ENCODE assay signal across 9 mouse cellular contexts in the genomic region with DNA sequence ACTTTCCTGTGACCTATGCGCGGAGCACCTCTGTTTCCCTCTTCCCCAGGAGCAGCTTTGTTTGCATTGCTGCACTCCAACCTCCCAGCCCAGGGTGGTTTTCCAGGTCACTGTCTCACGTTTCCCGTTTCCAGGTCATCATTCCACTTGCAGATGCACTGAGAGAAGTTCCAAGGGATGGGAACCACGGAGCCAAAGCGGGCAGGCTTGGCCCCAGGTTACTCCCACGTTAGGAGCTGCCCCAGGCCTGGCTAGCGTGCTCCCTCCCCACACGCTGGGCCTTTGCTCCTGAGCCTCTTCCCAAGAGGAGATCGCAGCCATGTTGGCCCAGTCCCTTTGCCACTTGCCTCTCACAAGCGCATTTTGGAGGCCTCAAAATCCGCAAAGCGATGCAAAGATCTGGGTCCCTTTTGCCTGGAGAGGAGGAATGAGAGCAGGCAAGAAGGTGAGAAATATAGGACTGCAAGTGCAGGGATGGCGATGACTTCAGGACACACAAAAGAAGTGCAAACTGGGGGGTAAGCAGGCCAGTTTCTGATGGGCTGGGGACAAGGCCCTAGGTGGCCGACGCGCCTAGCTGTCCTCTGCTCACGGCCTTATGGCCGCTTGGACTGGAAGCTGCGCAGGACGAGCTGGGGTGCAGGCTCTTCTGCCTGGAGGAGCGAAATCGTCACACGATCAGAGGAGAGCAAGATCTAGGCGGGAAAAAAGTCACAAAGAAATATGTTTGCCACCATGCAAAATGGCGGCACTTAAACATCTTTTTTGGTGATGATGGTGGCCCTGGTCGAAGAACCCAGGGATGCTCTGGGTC. TPM values are rescaled to one million over a fixed set of nuclear protein-coding genes. Genes with fewer than 3 reads are reported as not detected.
DNase-seq lines count a peak whose midpoint lies in the region; ATAC-seq lines count a peak whose summit lies in the region.
"Had no signal": no experiment of that assay in that cellular context is flagged by ENCODE, and none has a peak within 500 bp of the region (broad histone marks: within the 10 kb centered on the region; RNA-seq: fewer than 3 reads in every experiment).

No protein-coding gene starts in this region.

- peak; percentile 4 for DNase-seq in adrenal gland, postnatal 10 days
- no peak for DNase-seq in adrenal gland, postnatal 36 days
- peak; percentile 58 for DNase-seq in Muller cell, postnatal 12 days (ENCODE audit: inconsistent ontology term)
- DNase-seq in hindbrain, embryonic 11.5 days (ENCODE audit: low spot score), result peak; percentile 71
- DNase-seq in spleen, postnatal 10 days (ENCODE audit: low spot score in 2 of 2), result no peak
- no peak for DNase-seq in thymus, postnatal 36 days
- no peak for DNase-seq in gastrocnemius, postnatal 4 days (ENCODE audit: low spot score in 2 of 2)

- H3K9ac ChIP-seq in hindbrain, embryonic 11.5 days (ENCODE audit: low read depth, low read length), result peak overlapping the region; percentile 75
- H3K9ac ChIP-seq in liver, embryonic 16.5 days (ENCODE audit: low read depth, low read length), result no peak overlapping the region

- no peaks in the 10 kb centered on the region for H3K27me3 ChIP-seq in hindbrain, embryonic 11.5 days (ENCODE audit: control insufficient read depth, insufficient read depth, low read length)
- peaks cover 51% of the 10 kb centered on the region for H3K27me3 ChIP-seq in liver, embryonic 16.5 days (ENCODE audit: control insufficient read depth, insufficient read depth, low read depth, low read length)

- H3K9me3 ChIP-seq in hindbrain, embryonic 11.5 days (ENCODE audit: control insufficient read depth, low read length), result no peaks in the 10 kb centered on the region
- no peaks in the 10 kb centered on the region for H3K9me3 ChIP-seq in liver, embryonic 16.5 days (replicated peaks; ENCODE audit: control insufficient read depth, low read length)

- peak overlapping the region; percentile 93 for H3K4me3 ChIP-seq in hindbrain, embryonic 11.5 days (ENCODE audit: low read depth, low read length)
- no peak overlapping the region for H3K4me3 ChIP-seq in liver, embryonic 16.5 days (ENCODE audit: low read depth, low read length)

- WGBS in hindbrain, embryonic 11.5 days, result 3% methylated on average over 27 of the region's 27 CpGs
- 72% methylated on average over 27 of the region's 27 CpGs for WGBS in liver, embryonic 16.5 days (ENCODE audit: insufficient replicate concordance)

- H3K4me2 ChIP-seq in hindbrain, embryonic 11.5 days (replicated peaks; ENCODE audit: low read depth, low read length), result peak overlapping the region; percentile 82
- H3K4me2 ChIP-seq in liver, embryonic 16.5 days (ENCODE audit: low read depth, low read length), result no peak overlapping the region; the same call in 1 of the 2 replicates

- ATAC-seq in hindbrain, embryonic 11.5 days (ENCODE audit: low FRiP score), result peak; percentile 62
- ATAC-seq in liver, embryonic 16.5 days (ENCODE audit: low read depth), result no peak

- peaks cover 13% of the 10 kb centered on the region for H3K4me1 ChIP-seq in hindbrain, embryonic 11.5 days (replicated peaks; ENCODE audit: control insufficient read depth, insufficient read depth, low read length)
- peaks cover 3% of the 10 kb centered on the region for H3K4me1 ChIP-seq in liver, embryonic 16.5 days (ENCODE audit: control insufficient read depth, low read depth, low read length)

- no peaks in the 10 kb centered on the region for H3K36me3 ChIP-seq in hindbrain, embryonic 11.5 days (ENCODE audit: control insufficient read depth, insufficient read depth, low read length)
- no peaks in the 10 kb centered on the region for H3K36me3 ChIP-seq in liver, embryonic 16.5 days (ENCODE audit: control insufficient read depth, insufficient read depth)

- peak overlapping the region; percentile 95 for H3K27ac ChIP-seq in hindbrain, embryonic 11.5 days (ENCODE audit: low read depth, low read length)
- peak overlapping the region; percentile 52 for H3K27ac ChIP-seq in liver, embryonic 16.5 days (ENCODE audit: low read length)

RNA-seq across cellular contexts. Expression of a gene that starts 3.0 kb away (rescaled TPM):
- 1 to 10 TPM; 2.3 to 6.1 TPM for total RNA-seq in adrenal gland, postnatal 10 days (2021)
- total RNA-seq in adrenal gland, postnatal 36 days (2021), result 1 to 10 TPM; 1.4 to 1.9 TPM
- 8.5 and 10.7 TPM in 2 replicates for polyA plus RNA-seq in hindbrain, embryonic 11.5 days (2014; fragmentation: Nextera tagmentation; extraction: Ambion mirVana)
- polyA plus RNA-seq in liver, embryonic 16.5 days (2015; fragmentation: Nextera tagmentation; extraction: Ambion mirVana), result 1.3 and 1.4 TPM in 2 replicates
- 1 to 10 TPM; 5.3 to 6.5 TPM for total RNA-seq in gastrocnemius, postnatal 4 days (2021)

RNA-seq across cellular contexts. Expression of a gene that starts 8.3 kb away (rescaled TPM):
- 1 to 10 TPM; 3.5 to 4.9 TPM for total RNA-seq in adrenal gland, postnatal 10 days (2021)
- total RNA-seq in adrenal gland, postnatal 36 days (2021), result 1 to 10 TPM; 2.8 to 4.4 TPM
- 19.6 and 20.1 TPM in 2 replicates for polyA plus RNA-seq in hindbrain, embryonic 11.5 days (2014; fragmentation: Nextera tagmentation; extraction: Ambion mirVana)
- polyA plus RNA-seq in liver, embryonic 16.5 days (2015; fragmentation: Nextera tagmentation; extraction: Ambion mirVana), result 0.28 and 0.38 TPM in 2 replicates
- 1 to 10 TPM; 4.6 to 4.9 TPM for total RNA-seq in gastrocnemius, postnatal 4 days (2021)

RNA-seq across cellular contexts. Expression of a gene that starts 14.5 kb away (rescaled TPM):
- total RNA-seq in adrenal gland, postnatal 10 days (2021), result 10 to 100 TPM; 35.1 to 44.5 TPM
- total RNA-seq in adrenal gland, postnatal 36 days (2021), result 10 to 100 TPM; 46.8 to 47.7 TPM
- polyA plus RNA-seq in hindbrain, embryonic 11.5 days (2014; fragmentation: Nextera tagmentation; extraction: Ambion mirVana), result 48.0 and 62.2 TPM in 2 replicates
- polyA plus RNA-seq in liver, embryonic 16.5 days (2015; fragmentation: Nextera tagmentation; extraction: Ambion mirVana), result 23.8 and 24.3 TPM in 2 replicates
- 10 to 100 TPM; 34.5 to 42.5 TPM for total RNA-seq in gastrocnemius, postnatal 4 days (2021)

RNA-seq across cellular contexts. Expression of a gene that starts 43.8 kb away (rescaled TPM):
- total RNA-seq in adrenal gland, postnatal 10 days (2021), result not detected
- not detected for total RNA-seq in adrenal gland, postnatal 36 days (2021)
- not detected in 2 replicates for polyA plus RNA-seq in hindbrain, embryonic 11.5 days (2014; fragmentation: Nextera tagmentation; extraction: Ambion mirVana)
- polyA plus RNA-seq in liver, embryonic 16.5 days (2015; fragmentation: Nextera tagmentation; extraction: Ambion mirVana), result not detected in 2 replicates
- not detected for total RNA-seq in gastrocnemius, postnatal 4 days (2021)
- polyA plus RNA-seq: spleen, adult 2 months had no signal

Comparison
In these comparisons a context has a peak if more than half of its experiments do, and no peak if none do; other contexts are left out.
1. DNase-seq: peak in adrenal gland, postnatal 10 days (single experiment), Muller cell, postnatal 12 days (single experiment) and hindbrain, embryonic 11.5 days (single experiment); none in adrenal gland, postnatal 36 days (0 of 2), spleen, postnatal 10 days (0 of 2), thymus, postnatal 36 days (0 of 2) and gastrocnemius, postnatal 4 days (0 of 2).